Mouse (Mus musculus) MEL (cell line): ENCODE results near the gene Cxcr5.

ENCODE experiments used
- CHD2 ChIP-seq: IDR thresholded peaks from 2 replicates; pipeline ENCODE4 v1.6.1; 2011; ENCODE audit warnings: low read length, improper control_type of control experiment
- CTCF ChIP-seq, 3 experiments: IDR thresholded peaks in 2 of 3; conservative IDR thresholded peaks in 1 of 3; 2 replicates each; pipeline ENCODE4 v1.5.1; 2011 to 2012; ENCODE audit warnings: low read length in 3 of 3, low read depth in 2 of 3, mild to moderate bottlenecking in 2 of 3, improper control_type of control experiment in 1 of 3, inconsistent platforms in 1 of 3, mixed read lengths in 1 of 3, moderate library complexity in 1 of 3; ENCODE audit not compliant: control insufficient read depth in 1 of 3, insufficient read depth in 1 of 3, poor library complexity in 1 of 3, severe bottlenecking in 1 of 3
- GATA1 ChIP-seq: IDR thresholded peaks from 2 replicates; pipeline ENCODE4 v1.6.1; 2011; ENCODE audit warnings: low read depth, low read length, improper control_type of control experiment
- TBP ChIP-seq: IDR thresholded peaks from 2 replicates; pipeline ENCODE4 v1.8.0; 2011; ENCODE audit warnings: low read depth, low read length, improper control_type of control experiment
- UBTF ChIP-seq: IDR thresholded peaks from 2 replicates; pipeline ENCODE4 v1.6.1; 2012; ENCODE audit warnings: low read depth, mild to moderate bottlenecking, inconsistent platforms, low read length, improper control_type of control experiment, moderate library complexity, borderline replicate concordance; ENCODE audit not compliant: insufficient read depth

- no peak for TF ChIP-seq TBP
- TF ChIP-seq GATA1, result no peak
- TF ChIP-seq CTCF (IDR thresholded peaks at IDR 0.05 in 2 of 3, conservative IDR thresholded peaks at IDR 0.05 in 1 of 3; ENCODE audit: control insufficient read depth in 1 of 3, insufficient read depth in 1 of 3, low read depth in 2 of 3, low read length in 3 of 3, poor library complexity in 1 of 3, severe bottlenecking in 1 of 3), result no peak
- no peak for TF ChIP-seq CHD2
- no peak for TF ChIP-seq UBTF
These were observed 49.0 kb downstream of the Cxcr5 start for GRCm38 (mm10) chr9:44512717-44513003.
